Mouse (Mus musculus): ENCODE measurements at regions not wholly inside any gene's neighbourhood (a gene's known extent, or its start where the extent isn't known, plus 50 kb on each side); places are given as distances from the start of the nearest gene placed in this dataset.
"Not testable (repeated sequence)": the region's sequence is repeated elsewhere in the genome, so short reads cannot be mapped to it uniquely, and the experiment has no call there.

DNA sequence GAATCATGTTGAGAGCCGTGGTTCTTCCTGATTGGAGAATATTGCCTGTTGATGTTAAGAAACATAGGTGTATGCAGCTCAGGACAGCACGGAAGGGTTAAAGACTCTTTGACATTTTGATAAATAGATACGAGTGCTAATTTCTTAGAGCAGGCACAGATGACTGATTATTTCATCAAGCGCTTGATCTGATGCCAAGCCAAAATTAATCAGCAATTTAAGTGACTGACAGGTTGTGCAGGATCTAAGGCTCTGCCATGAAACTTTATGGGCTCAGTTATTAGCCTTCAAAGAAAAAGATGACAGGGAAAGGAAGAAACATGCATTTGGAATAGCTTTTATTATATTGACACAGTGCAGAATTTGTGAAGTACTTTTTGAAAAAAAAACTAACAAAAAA, 157.2 kb upstream of the Gje1 start:
- H3K9me3 ChIP-seq (replicated peaks; ENCODE audit: low read length) = no peaks in the 10 kb centered on the region
- 60% methylated on average over 4 of the region's 4 CpGs for WGBS
- ATAC-seq (replicated peaks; ENCODE audit: low FRiP score, low read depth) (no peak), DNase-seq (ENCODE audit: low spot score) (peak; percentile 27)
- H3K4me3 ChIP-seq (replicated peaks; ENCODE audit: low read depth, low read length) = no peak overlapping the region
- TF ChIP-seq CTCF (IDR thresholded peaks at IDR 0.05; ENCODE audit: low read depth) = no peak
- no peak overlapping the region for H3K9ac ChIP-seq (ENCODE audit: low read depth, low read length)
- H3K4me1 ChIP-seq (replicated peaks; ENCODE audit: insufficient read depth, low read length) = no peaks in the 10 kb centered on the region
- H3K27ac ChIP-seq = no peak overlapping the region
- no peaks in the 10 kb centered on the region for H3K36me3 ChIP-seq (ENCODE audit: insufficient read depth, low read length)
- H3K4me2 ChIP-seq (ENCODE audit: low read length) = no peak overlapping the region
- H3K27me3 ChIP-seq (ENCODE audit: insufficient read depth, low read length) = no peaks in the 10 kb centered on the region

DNA sequence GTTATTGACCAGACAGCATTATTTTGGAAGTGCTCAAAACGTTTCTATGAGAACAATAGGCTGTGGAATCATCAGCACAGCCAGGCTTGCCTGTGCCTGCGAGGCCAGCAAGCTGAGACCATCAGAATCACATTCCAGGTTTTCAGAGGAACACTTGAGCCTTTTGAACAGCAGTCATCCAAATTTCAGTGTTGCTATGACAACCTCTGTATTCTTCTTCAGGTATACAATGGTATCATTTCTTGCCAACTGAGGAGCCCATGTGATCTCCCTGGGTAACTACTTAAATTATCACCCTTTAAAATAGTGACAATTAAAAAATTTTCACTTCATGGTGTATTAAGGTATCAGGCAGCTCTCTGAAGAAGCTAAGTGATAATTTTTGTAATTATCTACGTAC, 143.2 kb upstream of the Gje1 start:
- H3K4me3 ChIP-seq (replicated peaks; ENCODE audit: low read depth, low read length) = no peak overlapping the region
- no peaks in the 10 kb centered on the region for H3K36me3 ChIP-seq (ENCODE audit: insufficient read depth, low read length)
- ATAC-seq (replicated peaks; ENCODE audit: low FRiP score, low read depth) (no peak), DNase-seq (ENCODE audit: low spot score) (no peak)
- H3K4me1 ChIP-seq (replicated peaks; ENCODE audit: insufficient read depth, low read length) = no peaks in the 10 kb centered on the region
- no peak overlapping the region for H3K4me2 ChIP-seq (ENCODE audit: low read length)
- TF ChIP-seq CTCF (IDR thresholded peaks at IDR 0.05; ENCODE audit: low read depth) = no peak
- H3K27ac ChIP-seq = no peak overlapping the region
- no peaks in the 10 kb centered on the region for H3K9me3 ChIP-seq (replicated peaks; ENCODE audit: low read length)
- no peaks in the 10 kb centered on the region for H3K27me3 ChIP-seq (ENCODE audit: insufficient read depth, low read length)
- no peak overlapping the region for H3K9ac ChIP-seq (ENCODE audit: low read depth, low read length)
- WGBS = 60% methylated on average over 3 of the region's 3 CpGs

DNA sequence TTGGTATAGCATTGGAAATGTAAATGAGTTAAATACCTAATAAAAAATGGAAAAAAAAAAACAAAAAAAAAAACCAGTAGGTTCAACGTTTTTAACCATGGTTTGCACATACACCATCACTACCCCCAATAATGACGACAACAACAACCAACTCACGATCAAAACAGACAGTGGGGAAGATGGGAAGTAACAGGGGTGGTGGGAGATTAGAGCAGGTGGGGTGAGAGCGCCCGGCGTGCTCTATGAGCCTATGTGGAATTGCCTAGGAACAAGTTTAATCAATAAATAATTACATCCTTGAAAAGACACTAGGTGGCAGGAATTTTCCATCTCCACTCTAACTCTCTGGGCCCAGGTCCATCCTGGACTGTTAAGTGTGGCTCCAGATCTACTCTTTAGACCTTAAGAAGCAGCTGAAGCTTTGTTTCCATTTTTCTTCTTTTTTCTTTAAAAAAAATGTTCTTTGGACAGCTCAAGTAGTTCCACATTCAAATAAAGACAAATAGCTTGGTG, 142.2 kb upstream of the Gje1 start:
- DNase-seq (ENCODE audit: low spot score) (no peak), ATAC-seq (replicated peaks; ENCODE audit: low FRiP score, low read depth) (no peak)
- H3K27ac ChIP-seq = no peak overlapping the region
- TF ChIP-seq CTCF (IDR thresholded peaks at IDR 0.05; ENCODE audit: low read depth) = no peak
- H3K9me3 ChIP-seq (replicated peaks; ENCODE audit: low read length) = no peaks in the 10 kb centered on the region
- 82% methylated on average over 6 of the region's 6 CpGs for WGBS
- no peaks in the 10 kb centered on the region for H3K4me1 ChIP-seq (replicated peaks; ENCODE audit: insufficient read depth, low read length)
- H3K27me3 ChIP-seq (ENCODE audit: insufficient read depth, low read length) = no peaks in the 10 kb centered on the region
- no peaks in the 10 kb centered on the region for H3K36me3 ChIP-seq (ENCODE audit: insufficient read depth, low read length)
- no peak overlapping the region for H3K4me2 ChIP-seq (ENCODE audit: low read length)
- no peak overlapping the region for H3K9ac ChIP-seq (ENCODE audit: low read depth, low read length)
- H3K4me3 ChIP-seq (replicated peaks; ENCODE audit: low read depth, low read length) = no peak overlapping the region

DNA sequence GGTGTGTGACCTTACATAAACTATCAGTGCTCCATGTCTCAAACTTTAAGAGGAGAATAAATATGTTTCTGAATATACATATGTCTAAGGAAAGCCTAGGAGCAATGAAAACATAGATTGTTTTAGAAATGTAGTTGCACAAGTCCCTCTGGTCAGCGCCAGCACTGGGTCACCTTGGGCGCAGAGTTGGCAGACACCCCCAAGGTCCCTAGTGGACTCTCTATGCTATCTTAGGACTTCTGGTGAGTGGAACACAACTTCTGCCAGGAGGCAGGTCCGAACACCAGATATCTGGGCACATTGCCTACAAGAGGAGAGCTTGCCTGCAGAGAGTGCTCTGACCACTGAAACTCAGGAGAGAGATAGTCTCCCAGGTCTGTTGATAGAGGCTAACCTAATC, 128.6 kb upstream of the Gje1 start:
- H3K9me3 ChIP-seq (replicated peaks; ENCODE audit: low read length); ATAC-seq (replicated peaks; ENCODE audit: low FRiP score, low read depth): not testable (repeated sequence)
- 92% methylated on average over 3 of the region's 3 CpGs for WGBS

DNA sequence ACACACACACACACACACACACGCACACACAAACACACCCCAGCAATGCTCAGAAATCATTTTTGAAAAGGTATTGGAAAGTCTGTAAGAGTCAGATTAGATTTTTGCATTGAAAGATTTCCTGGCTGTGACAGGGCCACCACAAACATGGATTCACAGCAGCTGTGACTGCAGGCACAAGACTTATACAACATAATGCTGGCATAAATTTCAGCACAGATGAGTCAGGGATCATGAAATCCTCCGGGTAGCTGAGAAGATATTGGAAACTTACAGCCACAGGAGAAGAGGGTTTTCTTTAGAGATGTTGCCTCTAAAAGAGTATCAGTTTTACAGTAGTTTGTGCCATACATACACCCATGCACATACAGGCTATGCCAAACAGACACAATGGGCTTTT, 127.0 kb upstream of the Gje1 start:
- WGBS = 75% methylated on average over 2 of the region's 2 CpGs
- ATAC-seq (replicated peaks; ENCODE audit: low FRiP score, low read depth) (no peak), DNase-seq (ENCODE audit: low spot score) (no peak)
- Histone ChIP-seq H3K27ac (no peak overlapping the region), H3K4me2 (ENCODE audit: low read length) (no peak overlapping the region), H3K27me3 (ENCODE audit: insufficient read depth, low read length) (no peaks in the 10 kb centered on the region), H3K9ac (ENCODE audit: low read depth, low read length) (no peak overlapping the region), H3K4me3 (replicated peaks; ENCODE audit: low read depth, low read length) (no peak overlapping the region), H3K4me1 (replicated peaks; ENCODE audit: insufficient read depth, low read length) (no peaks in the 10 kb centered on the region), H3K9me3 (replicated peaks; ENCODE audit: low read length) (no peaks in the 10 kb centered on the region), H3K36me3 (ENCODE audit: insufficient read depth, low read length) (no peaks in the 10 kb centered on the region)
- no peak for TF ChIP-seq CTCF (IDR thresholded peaks at IDR 0.05; ENCODE audit: low read depth)

More for the DNA sequence above, 128.6 kb upstream of the Gje1 start:
- not testable (repeated sequence) for H3K27ac ChIP-seq; H3K9ac ChIP-seq (ENCODE audit: low read depth, low read length); H3K4me2 ChIP-seq (ENCODE audit: low read length); H3K27me3 ChIP-seq (ENCODE audit: insufficient read depth, low read length); DNase-seq (ENCODE audit: low spot score); H3K4me1 ChIP-seq (replicated peaks; ENCODE audit: insufficient read depth, low read length); H3K36me3 ChIP-seq (ENCODE audit: insufficient read depth, low read length); H3K4me3 ChIP-seq (replicated peaks; ENCODE audit: low read depth, low read length)

Measured in kidney, postnatal 0 days (tissue).